Mouse (Mus musculus): ENCODE measurements around the gene Lamb2.

DNA sequence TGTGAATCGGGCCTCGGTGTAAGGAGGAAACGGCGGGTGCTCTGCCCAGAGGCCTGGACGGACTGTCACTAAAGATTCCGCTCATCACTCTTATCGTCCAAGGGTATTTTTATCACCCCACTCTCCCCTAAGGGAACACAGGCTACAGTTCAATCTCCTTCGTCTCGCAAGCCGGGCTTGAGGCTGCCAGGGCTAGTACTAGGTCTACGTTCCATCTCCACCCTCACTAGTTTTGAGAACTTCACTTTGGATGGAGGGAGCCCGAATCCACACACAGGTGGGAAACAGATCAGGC, 11.7 kb downstream of the Lamb2 start:
- TF ChIP-seq CTCF (IDR thresholded peaks at IDR 0.05; ENCODE audit: extremely low read depth, insufficient read depth, insufficient read length, insufficient replicate concordance) = no peak
- TF ChIP-seq POLR2A (IDR thresholded peaks at IDR 0.05; ENCODE audit: low read depth, low read length) = no peak

All from spleen, adult 2 months (tissue).